In the genomic region with DNA sequence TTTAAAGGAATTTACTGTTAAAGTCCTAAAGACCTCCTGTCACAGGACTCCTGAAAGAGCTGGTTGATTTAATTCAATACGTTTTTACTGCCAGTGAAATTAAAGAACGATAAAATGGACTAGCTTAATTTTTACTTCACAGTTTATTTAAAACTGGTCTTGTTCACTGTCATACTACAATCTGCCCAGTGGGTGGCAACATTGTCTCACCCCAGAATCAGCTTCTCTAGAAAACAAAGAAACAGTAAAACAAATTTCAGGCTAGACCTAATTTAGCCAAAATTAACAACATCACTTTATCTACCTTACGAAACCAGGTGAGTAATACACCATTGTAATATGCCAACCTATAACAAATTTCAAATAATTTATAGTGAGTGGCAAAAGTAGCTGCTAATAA, we compare ENCODE assay signal across 9 mouse cellular contexts. TPM values are rescaled to one million over a fixed set of nuclear protein-coding genes. Genes with fewer than 3 reads are reported as not detected.
DNase-seq lines count a peak whose midpoint lies in the region; ATAC-seq and TF ChIP-seq lines count a peak whose summit lies in the region.
"Had no signal": no experiment of that assay in that cellular context is flagged by ENCODE, and none has a peak within 500 bp of the region (broad histone marks: within the 10 kb centered on the region; RNA-seq: fewer than 3 reads in every experiment).

No protein-coding gene starts in this region.

- WGBS in forebrain, postnatal 0 days: 14% methylated on average over 3 of the region's 3 CpGs
- 15% methylated on average over 3 of the region's 3 CpGs for WGBS in forebrain, embryonic 16.5 days
- WGBS in midbrain, embryonic 11.5 days: 18% methylated on average over 3 of the region's 3 CpGs
- WGBS in midbrain, embryonic 16.5 days: 21% methylated on average over 3 of the region's 3 CpGs
- WGBS in limb, embryonic 10.5 days: 23% methylated on average over 3 of the region's 3 CpGs

- peak; percentile 78 for DNase-seq in forebrain, postnatal 0 days
- peak; percentile 91 for DNase-seq in midbrain, embryonic 11.5 days (ENCODE audit: low spot score, missing footprints)
- peak; percentile 33 for DNase-seq in c-Kit-positive CD71-negative TER-119-negative erythroid progenitor cells, embryonic 14.5 days (ENCODE audit: low read depth)
- DNase-seq in limb, embryonic 10.5 days (ENCODE audit: low spot score): peak; percentile 43
- no peak for DNase-seq in urinary bladder, postnatal 4 days (ENCODE audit: low spot score in 2 of 2)
- DNase-seq in testis, postnatal 10 days (ENCODE audit: low spot score): no peak

- H3K27ac ChIP-seq in forebrain, postnatal 0 days (ENCODE audit: low read depth, low read length): no peak overlapping the region
- no peak overlapping the region for H3K27ac ChIP-seq in forebrain, embryonic 16.5 days (ENCODE audit: low read length)
- no peak overlapping the region for H3K27ac ChIP-seq in midbrain, embryonic 11.5 days (ENCODE audit: low read depth, low read length)
- H3K27ac ChIP-seq in midbrain, embryonic 16.5 days (ENCODE audit: low read length): no peak overlapping the region
- no peak overlapping the region for H3K27ac ChIP-seq in limb, embryonic 10.5 days
- H3K27ac ChIP-seq: hindbrain, embryonic 15.5 days had no signal

- H3K4me2 ChIP-seq in forebrain, postnatal 0 days (ENCODE audit: low read depth): no peak overlapping the region
- H3K4me2 ChIP-seq in forebrain, embryonic 16.5 days (ENCODE audit: low read length): no peak overlapping the region
- H3K4me2 ChIP-seq in midbrain, embryonic 11.5 days: no peak overlapping the region
- no peak overlapping the region for H3K4me2 ChIP-seq in midbrain, embryonic 16.5 days (ENCODE audit: low read length)
- H3K4me2 ChIP-seq: hindbrain, embryonic 15.5 days had no signal

- H3K36me3 ChIP-seq in forebrain, postnatal 0 days (ENCODE audit: insufficient read depth): no peaks in the 10 kb centered on the region
- no peaks in the 10 kb centered on the region for H3K36me3 ChIP-seq in forebrain, embryonic 16.5 days (ENCODE audit: control insufficient read depth, insufficient read depth)
- H3K36me3 ChIP-seq in midbrain, embryonic 11.5 days (ENCODE audit: control insufficient read depth, insufficient read depth, low read length): no peaks in the 10 kb centered on the region
- no peaks in the 10 kb centered on the region for H3K36me3 ChIP-seq in midbrain, embryonic 16.5 days (ENCODE audit: control insufficient read depth, insufficient read depth, low read length)
- no peaks in the 10 kb centered on the region for H3K36me3 ChIP-seq in limb, embryonic 10.5 days
- H3K36me3 ChIP-seq: hindbrain, embryonic 15.5 days had no signal

- no peaks in the 10 kb centered on the region for H3K4me1 ChIP-seq in forebrain, postnatal 0 days (ENCODE audit: insufficient read depth)
- no peaks in the 10 kb centered on the region for H3K4me1 ChIP-seq in forebrain, embryonic 16.5 days (replicated peaks; ENCODE audit: control insufficient read depth, insufficient read depth, low read length)
- peaks cover 3% of the 10 kb centered on the region for H3K4me1 ChIP-seq in midbrain, embryonic 11.5 days (ENCODE audit: control insufficient read depth, insufficient read depth, low read length)
- H3K4me1 ChIP-seq in midbrain, embryonic 16.5 days (ENCODE audit: control insufficient read depth, insufficient read depth, low read length): no peaks in the 10 kb centered on the region
- H3K4me1 ChIP-seq in limb, embryonic 10.5 days: no peaks in the 10 kb centered on the region
- H3K4me1 ChIP-seq: hindbrain, embryonic 15.5 days had no signal

- ATAC-seq in forebrain, postnatal 0 days: peak; percentile 28; the same call in 1 of the 2 replicates
- no peak for ATAC-seq in forebrain, embryonic 16.5 days
- ATAC-seq in midbrain, embryonic 11.5 days (ENCODE audit: low FRiP score): no peak
- ATAC-seq in midbrain, embryonic 16.5 days: no peak; the same call in 1 of the 2 replicates

- H3K9ac ChIP-seq in forebrain, postnatal 0 days: no peak overlapping the region
- H3K9ac ChIP-seq in forebrain, embryonic 16.5 days (replicated peaks; ENCODE audit: low read depth, low read length): no peak overlapping the region
- no peak overlapping the region for H3K9ac ChIP-seq in midbrain, embryonic 11.5 days (ENCODE audit: low read length)
- H3K9ac ChIP-seq in midbrain, embryonic 16.5 days (ENCODE audit: low read depth, low read length): no peak overlapping the region
- H3K9ac ChIP-seq: hindbrain, embryonic 15.5 days had no signal

- TF ChIP-seq CTCF in forebrain, postnatal 0 days (IDR thresholded peaks at IDR 0.05; ENCODE audit: low read depth): peak; percentile 85

- H3K4me3 ChIP-seq in forebrain, postnatal 0 days (ENCODE audit: low read depth, low read length): no peak overlapping the region
- H3K4me3 ChIP-seq in forebrain, embryonic 16.5 days (replicated peaks; ENCODE audit: low read length): no peak overlapping the region
- H3K4me3 ChIP-seq in midbrain, embryonic 11.5 days (ENCODE audit: low read depth, low read length): no peak overlapping the region
- no peak overlapping the region for H3K4me3 ChIP-seq in midbrain, embryonic 16.5 days (ENCODE audit: low read depth, low read length)
- no peak overlapping the region for H3K4me3 ChIP-seq in limb, embryonic 10.5 days
- H3K4me3 ChIP-seq: hindbrain, embryonic 15.5 days had no signal

- no peaks in the 10 kb centered on the region for H3K27me3 ChIP-seq in forebrain, postnatal 0 days (ENCODE audit: insufficient read depth, low read length)
- H3K27me3 ChIP-seq in forebrain, embryonic 16.5 days (replicated peaks; ENCODE audit: control insufficient read depth, insufficient read depth, low read length): no peaks in the 10 kb centered on the region
- no peaks in the 10 kb centered on the region for H3K27me3 ChIP-seq in midbrain, embryonic 11.5 days (ENCODE audit: control insufficient read depth, insufficient read depth, low read length)
- no peaks in the 10 kb centered on the region for H3K27me3 ChIP-seq in midbrain, embryonic 16.5 days (ENCODE audit: control insufficient read depth, insufficient read depth, low read depth, low read length)
- no peaks in the 10 kb centered on the region for H3K27me3 ChIP-seq in limb, embryonic 10.5 days (ENCODE audit: low read depth, poor library complexity, severe bottlenecking)
- H3K27me3 ChIP-seq: hindbrain, embryonic 15.5 days had no signal

- H3K9me3 ChIP-seq in forebrain, postnatal 0 days (ENCODE audit: low read length): no peaks in the 10 kb centered on the region
- no peaks in the 10 kb centered on the region for H3K9me3 ChIP-seq in forebrain, embryonic 16.5 days (ENCODE audit: control insufficient read depth, low read length)
- no peaks in the 10 kb centered on the region for H3K9me3 ChIP-seq in midbrain, embryonic 11.5 days (ENCODE audit: control insufficient read depth, low read length)
- H3K9me3 ChIP-seq in midbrain, embryonic 16.5 days (replicated peaks; ENCODE audit: control insufficient read depth, low read length, poor library complexity, severe bottlenecking): no peaks in the 10 kb centered on the region
- H3K9me3 ChIP-seq in limb, embryonic 10.5 days (replicated peaks): no peaks in the 10 kb centered on the region
- H3K9me3 ChIP-seq: hindbrain, embryonic 15.5 days had no signal

RNA-seq across cellular contexts. Expression of a gene that starts 14.6 kb away (rescaled TPM):
- 34.0 and 40.3 TPM in 2 replicates for total RNA-seq in forebrain, postnatal 0 days (2014; rRNA removed)
- 23.3 and 30.6 TPM in 2 replicates for polyA plus RNA-seq in forebrain, postnatal 0 days (2015; fragmentation: Nextera tagmentation; extraction: Ambion mirVana)
- 49.8 and 54.6 TPM in 2 replicates for polyA plus RNA-seq in forebrain, embryonic 16.5 days (2015; fragmentation: Nextera tagmentation; extraction: Ambion mirVana)
- polyA plus RNA-seq in midbrain, embryonic 11.5 days (2014; fragmentation: Nextera tagmentation; extraction: Ambion mirVana): 44.4 and 45.9 TPM in 2 replicates
- polyA plus RNA-seq in midbrain, embryonic 16.5 days (2015; fragmentation: Nextera tagmentation; extraction: Ambion mirVana): 41.1 and 45.3 TPM in 2 replicates
- polyA plus RNA-seq in limb, embryonic 10.5 days (2016; fragmentation: Nextera tagmentation; extraction: Ambion mirVana): 28.1 and 29.8 TPM in 2 replicates

Comparison
In these comparisons a context has a peak if more than half of its experiments do, and no peak if none do; other contexts are left out.
1. DNase-seq: peak in forebrain, postnatal 0 days (single experiment), midbrain, embryonic 11.5 days (single experiment), c-Kit-positive CD71-negative TER-119-negative erythroid progenitor cells, embryonic 14.5 days (single experiment) and limb, embryonic 10.5 days (single experiment); none in urinary bladder, postnatal 4 days (0 of 2) and testis, postnatal 10 days (single experiment).